Mouse (Mus musculus): Measurements from ENCODE around the gene Hook1. TPM values are rescaled to one million over a fixed set of nuclear protein-coding genes. Genes with fewer than 3 reads are reported as not detected.

Hook1 gene
- polyA plus RNA-seq (2016; fragmentation: Nextera tagmentation; extraction: Ambion mirVana) = 31.7 and 32.5 TPM in 2 replicates

DNA sequence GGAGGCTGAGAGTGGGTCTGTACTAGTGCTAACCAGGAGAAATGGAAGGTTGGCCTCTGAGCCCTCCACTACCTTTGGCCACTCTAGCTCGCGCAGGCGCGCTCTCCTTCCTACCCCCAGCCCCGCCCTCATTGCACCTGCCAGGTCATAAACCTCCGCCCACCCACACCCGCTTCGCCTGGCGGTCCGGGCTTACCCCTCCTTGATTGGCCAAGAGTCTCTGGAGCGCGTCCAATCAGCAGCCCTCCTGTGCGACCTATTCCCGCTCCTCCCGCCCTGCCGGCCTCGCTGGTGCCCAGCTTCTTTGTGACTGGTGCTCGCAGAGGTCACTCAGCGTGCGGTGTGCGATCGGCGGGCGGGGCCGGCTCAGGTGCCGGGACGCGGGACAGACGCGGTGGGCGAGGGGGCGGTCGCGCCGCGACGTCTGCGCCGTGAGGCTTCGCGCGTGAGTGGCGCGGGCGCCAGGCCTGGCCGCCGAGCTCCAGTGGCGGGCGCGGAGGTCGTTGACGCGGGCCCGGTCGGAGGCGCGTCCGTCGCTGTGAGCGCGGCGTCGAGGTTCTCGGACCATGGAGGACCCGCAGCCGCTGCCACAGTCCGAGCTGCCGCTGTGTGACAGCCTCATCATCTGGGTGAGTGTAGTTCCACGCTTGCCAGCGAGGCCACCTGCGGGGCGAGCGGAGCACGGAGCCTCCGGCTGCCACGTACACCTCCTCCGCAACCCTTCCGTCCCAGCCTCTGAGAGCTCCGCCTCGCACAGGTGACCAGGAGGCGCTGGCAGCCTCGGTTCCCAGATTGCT, at the start of gene Hook1:
Gene Hook1 (plus strand): TSS at position 313 of the 797 bp plus-strand sequence.
- peak; percentile 100 for ATAC-seq (ENCODE audit: low FRiP score, low read depth)
- WGBS = under 1% methylated on average over 82 of the region's 82 CpGs
- H3K4me2 ChIP-seq (replicated peaks) = peak within 1 kb of the TSS; percentile 83
- H3K4me3 ChIP-seq = peak within 1 kb of the TSS; percentile 64
- H3K4me1 ChIP-seq = 0 out of 2 replicates have a peak, but pooled peaks cover 5% of the 10 kb centered on the region
- H3K36me3 ChIP-seq = no peaks in the 10 kb centered on the region
- H3K27me3 ChIP-seq (replicated peaks) = no peaks in the 10 kb centered on the region
- H3K9ac ChIP-seq = peak within 1 kb of the TSS; percentile 76
- H3K9me3 ChIP-seq = no peaks in the 10 kb centered on the region
- peak within 1 kb of the TSS; percentile 66; the same call in 1 of the 2 replicates for H3K27ac ChIP-seq

DNA sequence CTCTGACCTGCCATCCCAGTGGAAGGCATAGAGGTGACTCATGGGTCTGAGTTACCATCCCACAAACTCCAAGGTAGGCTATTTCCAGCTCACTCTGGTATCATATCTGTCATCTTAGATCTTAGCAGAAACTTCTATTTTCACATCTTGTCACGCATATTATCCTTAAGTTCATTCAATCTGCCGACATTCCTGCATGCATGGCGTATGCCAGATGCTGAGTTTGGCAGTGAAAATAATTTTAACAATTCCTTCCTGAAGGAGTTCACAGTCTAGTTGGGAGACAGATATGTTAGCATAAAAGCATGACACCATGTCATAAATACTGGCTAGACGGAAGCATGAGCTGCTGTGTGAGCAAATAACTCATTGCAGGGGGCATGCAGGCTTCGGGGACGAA, 49.3 kb upstream of the Hook1 start:
- Histone ChIP-seq H3K27me3 (replicated peaks) (no peaks in the 10 kb centered on the region), H3K4me1 (no peaks in the 10 kb centered on the region; the same call in 1 of the 2 replicates), H3K36me3 (no peaks in the 10 kb centered on the region), H3K4me3 (no peak overlapping the region), H3K9ac (no peak overlapping the region), H3K4me2 (replicated peaks) (no peak overlapping the region), H3K9me3 (no peaks in the 10 kb centered on the region), H3K27ac (no peak overlapping the region)
- ATAC-seq (ENCODE audit: low FRiP score, low read depth) = no peak
- WGBS = 71% methylated on average over 6 of the region's 6 CpGs

DNA sequence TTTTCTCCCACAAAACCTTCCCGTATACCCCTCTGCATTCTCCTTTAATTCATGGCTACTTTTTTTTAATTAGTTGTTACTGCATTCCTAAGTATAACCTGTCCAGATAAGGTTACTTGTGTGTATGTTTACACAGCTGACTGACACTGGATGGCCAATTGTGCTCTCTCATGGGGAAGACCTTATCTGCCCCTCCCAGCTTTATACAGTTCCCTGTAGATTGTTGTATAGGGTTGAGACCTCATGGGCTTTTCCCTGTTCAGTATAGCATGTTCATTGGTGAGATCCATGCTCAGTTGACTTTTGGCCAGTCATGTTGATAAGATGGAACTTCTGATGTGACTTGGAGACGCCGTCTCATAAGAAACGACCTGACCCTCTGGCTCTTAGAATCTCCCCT, 46.6 kb upstream of the Hook1 start:
- no peaks in the 10 kb centered on the region for H3K27me3 ChIP-seq (replicated peaks)
- no peaks in the 10 kb centered on the region for H3K9me3 ChIP-seq
- no peak overlapping the region for H3K27ac ChIP-seq
- WGBS = 82% methylated on average over 4 of the region's 4 CpGs
- ATAC-seq (ENCODE audit: low FRiP score, low read depth) = no peak
- no peaks in the 10 kb centered on the region; the same call in 1 of the 2 replicates for H3K4me1 ChIP-seq
- H3K4me3 ChIP-seq = no peak overlapping the region
- H3K4me2 ChIP-seq (replicated peaks) = no peak overlapping the region
- no peak overlapping the region for H3K9ac ChIP-seq
- no peaks in the 10 kb centered on the region for H3K36me3 ChIP-seq

DNA sequence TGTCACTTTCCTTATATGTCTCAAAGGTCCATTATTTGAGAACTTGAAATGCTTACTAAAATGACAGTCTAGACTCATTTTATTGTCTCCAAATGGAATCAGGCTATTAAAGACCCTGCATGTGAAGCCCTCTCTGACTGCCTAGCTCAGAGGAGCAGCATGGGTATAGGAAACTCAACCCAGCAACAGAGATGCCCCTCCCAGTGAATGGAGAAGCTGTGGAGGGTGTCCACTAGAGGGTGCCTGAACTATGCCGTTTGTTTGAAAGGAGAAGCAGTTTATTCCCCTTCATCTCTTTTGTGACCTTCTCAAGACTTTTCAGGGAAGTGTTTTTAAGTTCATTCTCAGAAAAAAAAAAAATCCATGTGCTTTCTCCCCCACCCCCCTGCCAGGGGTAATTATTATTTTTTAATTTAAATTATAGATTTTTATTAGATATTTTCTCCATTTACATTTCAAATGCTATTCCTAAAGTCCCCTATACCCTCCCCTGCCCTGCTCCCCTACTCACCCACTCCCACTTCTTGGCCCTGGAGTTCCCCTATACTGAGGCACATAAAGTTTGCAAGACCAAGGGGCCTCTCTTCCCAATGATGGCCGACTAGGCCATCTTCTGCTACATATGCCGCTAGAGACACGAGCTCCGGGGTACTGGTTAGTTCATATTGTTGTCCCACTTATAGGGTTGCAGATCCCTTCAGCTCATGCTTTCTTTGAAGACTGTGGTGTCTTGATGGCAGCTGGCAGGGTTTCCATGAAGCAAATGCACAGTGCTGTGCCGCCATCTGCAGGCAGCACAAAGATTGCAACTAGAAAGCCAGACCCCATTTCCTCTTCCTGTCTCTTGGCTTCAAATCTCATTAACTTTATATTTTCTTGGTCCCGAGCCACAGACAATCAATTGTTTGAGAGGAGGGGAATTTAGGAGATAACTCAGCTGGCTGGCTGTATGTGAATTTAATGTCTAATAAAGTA, 42.5 kb upstream of the Hook1 start:
- Histone ChIP-seq H3K27ac (no peak overlapping the region), H3K36me3 (no peaks in the 10 kb centered on the region), H3K9ac (no peak overlapping the region), H3K9me3 (no peaks in the 10 kb centered on the region), H3K4me1 (no peaks in the 10 kb centered on the region), H3K27me3 (replicated peaks) (no peaks in the 10 kb centered on the region), H3K4me2 (replicated peaks) (no peak overlapping the region), H3K4me3 (no peak overlapping the region)
- 22% methylated on average over 7 of the region's 7 CpGs for WGBS
- peak; percentile 83 for ATAC-seq (ENCODE audit: low FRiP score, low read depth)

DNA sequence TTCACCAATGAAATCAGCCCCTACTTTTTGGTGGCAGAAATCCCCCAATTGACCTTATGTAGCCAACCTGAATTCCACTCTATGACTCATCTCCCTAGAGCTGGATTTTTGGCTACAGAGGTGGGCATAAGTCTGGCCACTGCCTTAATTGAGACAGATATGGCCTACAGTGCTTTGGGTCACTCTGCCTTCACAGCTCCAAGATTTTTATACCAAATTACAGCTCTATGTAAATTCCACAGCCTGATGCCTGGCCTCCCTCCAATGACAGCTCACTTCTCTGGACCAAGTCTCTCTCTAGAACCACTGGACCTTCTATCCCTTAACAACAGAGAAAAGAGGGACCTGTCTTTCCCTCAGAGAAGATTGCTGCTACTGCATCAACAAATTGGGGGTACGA, 38.2 kb upstream of the Hook1 start:
- 83% methylated on average over 1 of the region's 1 CpGs for WGBS
- Histone ChIP-seq H3K9ac (no peak overlapping the region), H3K4me2 (replicated peaks) (no peak overlapping the region), H3K27me3 (replicated peaks) (no peaks in the 10 kb centered on the region), H3K4me3 (no peak overlapping the region), H3K36me3 (no peaks in the 10 kb centered on the region), H3K27ac (no peak overlapping the region), H3K9me3 (no peaks in the 10 kb centered on the region), H3K4me1 (no peaks in the 10 kb centered on the region)
- ATAC-seq (ENCODE audit: low FRiP score, low read depth) = no peak

DNA sequence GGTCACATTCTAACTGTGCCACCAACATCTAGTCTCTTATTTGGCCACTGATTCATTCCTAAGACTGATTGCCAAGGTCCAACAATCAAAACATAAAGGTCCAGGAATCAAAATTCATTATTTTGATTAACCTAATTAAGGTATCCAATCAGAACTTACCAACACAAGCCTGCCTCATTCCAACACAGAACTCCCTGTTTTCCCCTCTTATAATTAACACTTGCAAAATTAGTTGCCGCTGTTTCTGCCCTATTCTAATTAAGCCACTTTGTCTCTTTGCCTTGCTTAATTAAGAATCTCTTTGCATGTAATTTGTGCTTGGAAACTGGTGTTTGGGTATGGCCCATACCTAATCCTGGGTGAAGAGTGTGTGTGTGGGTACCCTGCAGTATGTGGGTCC, 37.1 kb upstream of the Hook1 start:
- no peak overlapping the region for H3K4me2 ChIP-seq (replicated peaks)
- H3K36me3 ChIP-seq = no peaks in the 10 kb centered on the region
- no peak overlapping the region for H3K4me3 ChIP-seq
- H3K4me1 ChIP-seq = no peaks in the 10 kb centered on the region
- no peak for ATAC-seq (ENCODE audit: low FRiP score, low read depth)
- no peaks in the 10 kb centered on the region for H3K9me3 ChIP-seq
- H3K27ac ChIP-seq = no peak overlapping the region
- no peaks in the 10 kb centered on the region for H3K27me3 ChIP-seq (replicated peaks)
- no peak overlapping the region for H3K9ac ChIP-seq
- 88% methylated on average over 1 of the region's 1 CpGs for WGBS

DNA sequence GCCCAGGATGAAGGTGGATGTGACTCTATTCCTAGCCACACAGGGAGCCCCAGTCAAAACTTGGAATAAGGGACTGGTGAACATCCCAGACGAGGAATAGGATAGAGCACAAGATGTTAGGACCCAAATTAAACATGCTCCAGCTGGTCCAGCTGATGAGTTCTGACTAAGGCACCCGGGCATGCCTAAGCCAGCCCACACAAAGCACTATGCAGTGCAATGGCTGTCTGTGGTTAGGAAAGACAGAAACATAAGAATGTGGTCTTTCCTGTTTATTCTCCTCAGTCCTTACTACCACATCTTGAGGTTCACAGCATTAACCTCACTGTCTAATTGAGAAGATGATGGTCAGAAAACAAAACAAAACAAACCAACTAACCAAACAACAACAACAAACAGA, 35.7 kb upstream of the Hook1 start:
- Histone ChIP-seq H3K4me2 (replicated peaks) (no peak overlapping the region), H3K4me1 (no peaks in the 10 kb centered on the region), H3K9me3 (no peaks in the 10 kb centered on the region), H3K9ac (no peak overlapping the region), H3K36me3 (no peaks in the 10 kb centered on the region), H3K27me3 (replicated peaks) (no peaks in the 10 kb centered on the region), H3K4me3 (no peak overlapping the region), H3K27ac (no peak overlapping the region)
- WGBS = 73% methylated on average over 2 of the region's 2 CpGs
- ATAC-seq (ENCODE audit: low FRiP score, low read depth) = no peak

DNA sequence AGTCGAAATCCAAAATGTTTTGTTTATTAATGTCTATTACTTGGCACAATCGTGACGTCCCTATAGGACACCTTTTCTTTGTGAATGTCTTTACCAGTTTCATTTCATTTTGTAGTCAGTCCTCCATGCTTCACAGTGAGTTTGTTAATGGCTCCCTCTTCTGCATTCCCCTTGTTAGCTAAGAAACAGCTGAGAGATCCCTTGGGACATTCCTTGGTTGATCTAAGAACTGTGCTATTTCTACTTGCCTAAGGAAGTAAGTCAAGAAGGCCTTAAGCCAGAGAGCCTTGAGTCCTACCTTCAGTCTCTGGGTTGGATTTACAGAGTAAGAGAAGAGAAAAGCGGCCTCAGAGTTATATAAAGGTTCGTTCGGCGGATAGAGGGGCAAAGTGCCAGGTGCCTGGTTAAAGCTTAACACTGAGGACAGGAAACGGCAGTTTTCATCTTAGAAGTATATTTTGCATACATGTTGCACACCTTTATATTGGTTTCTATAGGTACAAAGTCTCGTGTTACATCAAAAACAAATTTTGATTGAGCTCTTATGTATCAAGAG, 33.2 kb upstream of the Hook1 start:
- Histone ChIP-seq H3K4me3 (no peak overlapping the region), H3K27me3 (replicated peaks) (no peaks in the 10 kb centered on the region), H3K36me3 (no peaks in the 10 kb centered on the region), H3K27ac (no peak overlapping the region), H3K9ac (no peak overlapping the region), H3K4me2 (replicated peaks) (no peak overlapping the region), H3K4me1 (no peaks in the 10 kb centered on the region), H3K9me3 (no peaks in the 10 kb centered on the region)
- no peak for ATAC-seq (ENCODE audit: low FRiP score, low read depth)
- WGBS = 90% methylated on average over 9 of the region's 9 CpGs

DNA sequence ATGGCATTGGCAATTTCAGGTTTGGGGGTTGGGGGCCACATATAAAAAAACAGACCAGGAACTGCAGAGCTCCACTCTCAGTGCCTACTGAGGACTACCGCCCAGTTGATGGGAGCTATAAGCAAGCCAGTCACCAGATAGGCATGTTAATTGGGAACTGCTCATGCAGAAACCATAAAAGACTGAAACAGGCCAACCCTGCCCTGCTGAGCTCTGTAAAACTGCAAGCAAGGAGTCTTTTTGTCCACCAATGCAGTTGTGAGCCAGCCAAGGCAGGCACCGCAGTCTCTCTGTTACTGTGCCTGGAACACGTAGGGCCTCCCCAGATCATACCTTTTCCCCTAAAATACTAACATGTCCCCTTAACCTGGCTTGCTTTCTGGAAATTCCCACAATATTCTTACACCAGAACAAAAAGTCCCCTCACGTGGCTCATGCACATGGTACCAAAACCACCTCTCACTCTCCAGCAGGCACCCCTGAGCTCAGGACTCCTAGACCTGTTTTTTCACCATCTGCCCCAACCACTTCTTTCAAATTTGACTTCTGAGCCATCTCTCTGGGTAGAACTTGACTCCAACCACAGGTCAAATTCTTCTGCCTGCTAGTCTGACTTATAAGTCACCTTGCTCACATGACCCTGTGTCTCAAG, 32.5 kb upstream of the Hook1 start:
- Histone ChIP-seq H3K36me3 (no peaks in the 10 kb centered on the region), H3K4me2 (replicated peaks) (no peak overlapping the region), H3K27me3 (replicated peaks) (no peaks in the 10 kb centered on the region), H3K4me1 (no peaks in the 10 kb centered on the region), H3K4me3 (no peak overlapping the region), H3K9ac (no peak overlapping the region), H3K27ac (no peak overlapping the region), H3K9me3 (no peaks in the 10 kb centered on the region)
- peak; percentile 37 for ATAC-seq (ENCODE audit: low FRiP score, low read depth)
- 63% methylated on average over 4 of the region's 4 CpGs for WGBS

DNA sequence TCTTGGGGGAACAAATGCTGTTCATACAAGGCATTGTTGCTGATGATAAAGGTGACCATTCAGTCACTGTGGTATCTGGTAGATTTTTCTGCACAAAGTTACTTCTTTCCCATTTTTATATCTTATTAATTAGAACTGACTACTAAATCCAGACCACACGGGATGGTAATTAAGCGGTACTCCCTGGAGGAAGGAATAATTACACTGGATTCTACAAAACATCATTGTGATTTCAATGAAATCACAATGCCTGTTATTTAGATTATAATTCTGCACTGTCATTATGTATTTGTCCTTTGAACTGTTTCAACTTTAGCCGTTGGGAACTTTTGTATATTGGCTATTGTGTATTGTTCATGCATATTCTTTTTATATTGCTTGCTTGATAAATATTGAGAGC, 28.3 kb upstream of the Hook1 start:
- ATAC-seq (ENCODE audit: low FRiP score, low read depth) = no peak
- Histone ChIP-seq H3K9me3 (no peaks in the 10 kb centered on the region), H3K4me1 (no peaks in the 10 kb centered on the region), H3K27ac (no peak overlapping the region), H3K9ac (no peak overlapping the region), H3K36me3 (no peaks in the 10 kb centered on the region), H3K4me3 (no peak overlapping the region), H3K27me3 (replicated peaks) (no peaks in the 10 kb centered on the region), H3K4me2 (replicated peaks) (no peak overlapping the region)
- WGBS = 81% methylated on average over 3 of the region's 3 CpGs

DNA sequence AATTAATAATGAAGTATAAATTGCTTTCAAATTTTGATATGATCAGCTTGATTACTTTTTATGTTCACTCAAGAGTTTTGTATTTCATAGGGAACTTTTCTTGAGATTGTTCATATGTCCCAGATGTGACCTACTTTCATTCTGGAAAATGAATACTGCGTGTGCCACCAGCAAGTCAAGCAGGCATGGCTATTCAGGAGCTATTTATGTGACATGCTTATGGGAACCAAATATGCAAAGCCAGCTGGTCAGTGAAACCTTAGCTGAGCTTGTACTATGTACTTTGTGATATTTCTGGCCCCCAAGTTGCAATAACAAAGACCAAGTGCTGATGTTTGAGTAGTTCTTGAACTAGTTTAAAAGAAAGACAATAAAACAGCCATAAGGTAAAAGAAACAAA, 19.1 kb upstream of the Hook1 start:
- no peaks in the 10 kb centered on the region for H3K9me3 ChIP-seq
- 73% methylated on average over 1 of the region's 1 CpGs for WGBS

DNA sequence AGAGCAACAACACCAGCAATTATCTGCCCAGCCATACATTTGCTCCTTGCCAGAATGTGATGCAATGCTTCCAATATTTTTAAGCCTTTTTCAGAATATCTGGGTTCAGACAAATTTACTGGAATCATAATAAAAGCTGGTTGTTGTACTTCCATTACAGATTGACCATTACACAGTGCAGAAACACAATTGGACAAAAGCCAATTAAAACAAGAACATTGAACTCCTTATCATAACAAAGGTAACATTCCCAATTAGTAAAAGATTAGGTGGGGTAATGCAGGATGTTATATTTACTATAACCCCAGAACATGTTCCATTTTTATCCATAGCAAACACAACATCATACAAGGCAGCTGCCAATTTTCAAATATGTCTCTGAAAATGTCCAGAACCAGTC, 13.7 kb upstream of the Hook1 start:
- Histone ChIP-seq H3K9me3 (no peaks in the 10 kb centered on the region), H3K4me3 (no peak overlapping the region), H3K4me1 (no peaks in the 10 kb centered on the region), H3K9ac (no peak overlapping the region), H3K4me2 (replicated peaks) (no peak overlapping the region), H3K27me3 (replicated peaks) (no peaks in the 10 kb centered on the region), H3K27ac (no peak overlapping the region), H3K36me3 (no peaks in the 10 kb centered on the region)
- no peak for ATAC-seq (ENCODE audit: low FRiP score, low read depth)

More for the DNA sequence above, 19.1 kb upstream of the Hook1 start:
- ATAC-seq (ENCODE audit: low FRiP score, low read depth) = no peak
- no peak overlapping the region for H3K9ac ChIP-seq
- no peak overlapping the region for H3K4me3 ChIP-seq
- no peak overlapping the region for H3K27ac ChIP-seq
- H3K36me3 ChIP-seq = no peaks in the 10 kb centered on the region
- no peaks in the 10 kb centered on the region for H3K4me1 ChIP-seq
- no peak overlapping the region for H3K4me2 ChIP-seq (replicated peaks)
- no peaks in the 10 kb centered on the region for H3K27me3 ChIP-seq (replicated peaks)
